Mouse (Mus musculus) liver, postnatal 0 days (tissue): ENCODE data around the gene Olfr24.

Source experiments
- CTCF ChIP-seq: sonication (generic); IDR thresholded peaks from 2 replicates; pipeline ENCODE4 v1.5.1; 2016; ENCODE audit warnings: antibody characterized with exemption, low read depth
- EP300 ChIP-seq: IDR thresholded peaks from 2 replicates; pipeline ENCODE4 v1.6.1; 2016; ENCODE audit warnings: antibody characterized with exemption, low read depth, mild to moderate bottlenecking

DNA sequence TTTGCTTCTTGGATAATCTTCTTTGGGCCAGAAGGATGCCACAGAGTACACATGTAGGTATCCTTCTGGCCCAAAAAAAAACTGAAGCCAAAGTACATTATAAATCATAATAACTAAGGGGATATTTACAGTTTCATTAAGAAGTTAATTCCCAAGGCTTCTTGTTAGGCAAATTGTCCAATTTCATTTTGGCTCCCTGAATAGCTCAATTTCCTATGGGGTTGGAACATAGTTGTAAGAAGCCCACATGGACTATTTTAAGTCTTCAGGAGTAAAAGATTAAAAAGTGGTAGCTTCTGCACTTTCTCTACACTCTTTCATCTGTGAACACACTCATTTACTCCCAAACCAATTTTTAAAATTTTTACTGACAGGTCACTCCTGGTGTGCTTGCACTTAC is at the start of gene Olfr24:
- TF ChIP-seq CTCF: no peak
- no peak for TF ChIP-seq EP300
